Mouse (Mus musculus) heart, embryonic 13.5 days (tissue): ENCODE data around the gene Map1s. TPM values are rescaled to one million over a fixed set of nuclear protein-coding genes. Genes with fewer than 3 reads are reported as not detected.
A peak's percentile ranks its signal among the peaks of the same experiment; 100 is the strongest.
"Not testable (repeated sequence)": the region's sequence is repeated elsewhere in the genome, so short reads cannot be mapped to it uniquely, and the experiment has no call there.

ENCODE experiments used
- ATAC-seq: fragments of 200-750 bp; cut with Nextera tagmentation; 2 replicates; pipeline ENCODE4 v1.8.0; 2017; ENCODE audit warnings: moderate TSS enrichment; ENCODE audit not compliant: insufficient number of reproducible peaks, low FRiP score, low TSS enrichment; ENCODE audit errors: extremely low read depth
- H3K27ac ChIP-seq: fragments of 300-500 bp; sonication (generic); replicated peaks from 2 replicates; pipeline ENCODE4 v1.5.1; 2015; ENCODE audit warnings: moderate library complexity, mild to moderate bottlenecking, inconsistent platforms
- H3K27me3 ChIP-seq: fragments of 300-500 bp; sonication (generic); replicated peaks from 2 replicates; pipeline ENCODE4 v1.6.1; 2015; ENCODE audit warnings: mild to moderate bottlenecking, inconsistent platforms
- H3K36me3 ChIP-seq: fragments of 300-500 bp; sonication (generic); 2 replicates; pipeline ENCODE4 v1.6.1; 2015; ENCODE audit warnings: mild to moderate bottlenecking, inconsistent platforms
- H3K4me1 ChIP-seq: fragments of 300-500 bp; sonication (generic); 2 replicates; pipeline ENCODE4 v1.6.1; 2015; ENCODE audit warnings: inconsistent platforms
- H3K4me2 ChIP-seq: fragments of 300-500 bp; sonication (generic); 2 replicates; pipeline ENCODE4 v1.6.1; 2015; ENCODE audit warnings: inconsistent platforms, mild to moderate bottlenecking, moderate library complexity
- H3K4me3 ChIP-seq: fragments of 300-500 bp; sonication (generic); 2 replicates; pipeline ENCODE4 v1.5.1; 2015; ENCODE audit warnings: moderate library complexity, mild to moderate bottlenecking, inconsistent platforms
- H3K9ac ChIP-seq: fragments of 300-500 bp; sonication (generic); 2 replicates; pipeline ENCODE4 v1.6.1; 2015; ENCODE audit warnings: inconsistent platforms, mild to moderate bottlenecking, moderate library complexity
- H3K9me3 ChIP-seq: fragments of 300-500 bp; sonication (generic); 2 replicates; pipeline ENCODE4 v1.6.1; 2016; ENCODE audit warnings: inconsistent platforms
- WGBS: fragments of 180-500 bp; shearing (Covaris S2); methylation state at CpG from one replicate; pipeline ENCODE4 v1.1.7; 2015; ENCODE audit warnings: mixed read lengths; 5-methylcytosine and 5-hydroxymethylcytosine counted together
- polyA plus RNA-seq: library from polyadenylated mRNA; unstranded; fragments of >200 nt; fragmentation: Nextera tagmentation; extraction: Ambion mirVana; gene quantifications from 2 replicates; pipeline ENCODE4 v1.2.1, GENCODE M21; 2015

Gene Map1s
- polyA plus RNA-seq, 1 experiment from 2014 or later = 35.0 TPM

DNA sequence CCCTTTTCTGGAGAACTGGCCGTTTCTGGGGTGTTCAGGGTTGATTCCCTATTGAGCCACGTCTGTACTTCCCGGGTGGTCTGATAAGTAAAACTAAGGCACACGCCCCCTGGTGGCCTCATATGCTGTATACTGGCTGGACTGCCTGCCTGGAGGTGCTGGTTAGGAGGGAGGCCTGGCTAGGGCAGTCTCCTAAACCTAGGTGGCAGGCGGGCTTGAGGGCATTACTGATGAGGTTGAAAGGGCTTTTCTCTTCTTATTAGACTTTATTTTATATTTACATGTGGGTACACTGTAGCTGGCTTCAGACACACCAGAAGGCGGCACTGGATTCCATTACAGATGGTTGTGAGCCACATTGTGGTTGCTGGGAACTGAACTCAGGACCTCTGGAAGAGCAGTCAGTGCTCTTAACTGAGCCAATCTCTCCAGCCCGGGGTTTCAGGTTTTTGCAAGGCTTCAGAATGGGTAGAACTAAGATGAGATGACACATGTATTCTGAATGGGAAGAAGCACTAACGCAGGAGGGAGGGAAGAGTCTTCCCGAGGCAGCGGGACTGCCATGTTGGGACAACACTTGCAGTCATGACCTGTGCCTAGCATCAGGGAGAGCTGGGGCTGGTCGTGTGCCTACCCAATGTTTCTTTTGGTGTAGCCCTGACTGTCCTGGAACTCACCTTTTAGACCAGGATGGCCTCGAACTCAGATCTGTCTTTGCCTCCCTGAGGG is 11.9 kb upstream of the Map1s start:
- H3K4me2 ChIP-seq = no peak overlapping the region
- peaks cover 25% of the 10 kb centered on the region for H3K36me3 ChIP-seq
- ATAC-seq = no peak
- no peak overlapping the region for H3K4me3 ChIP-seq
- no peak overlapping the region for H3K9ac ChIP-seq
- H3K27me3 ChIP-seq = peaks cover 59% of the 10 kb centered on the region
- H3K27ac ChIP-seq = no peak overlapping the region
- 0 out of 2 replicates have a peak, but pooled peaks cover 3% of the 10 kb centered on the region for H3K9me3 ChIP-seq
- peaks cover 29% of the 10 kb centered on the region for H3K4me1 ChIP-seq
- 30% methylated on average over 12 of the region's 12 CpGs for WGBS

DNA sequence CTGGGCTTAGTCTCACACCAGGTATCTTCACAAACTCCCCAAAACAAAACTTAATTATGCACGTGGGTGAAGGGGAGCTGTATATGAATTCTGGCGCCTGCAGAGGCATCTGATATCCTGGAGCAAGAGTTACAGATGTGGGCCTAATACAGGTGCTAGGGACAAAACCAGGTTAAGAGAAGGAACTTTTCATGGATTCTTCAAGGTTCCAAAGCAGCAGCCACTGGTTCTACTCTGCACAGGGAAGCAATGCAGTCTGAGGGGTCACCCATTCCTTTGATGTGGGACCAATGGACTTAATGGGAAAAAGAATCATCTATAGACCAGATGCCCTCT is 11.4 kb upstream of the Map1s start:
- WGBS = 55% methylated on average over 2 of the region's 2 CpGs
- Histone ChIP-seq H3K27ac (no peak overlapping the region), H3K36me3 (peaks cover 25% of the 10 kb centered on the region), H3K9ac (no peak overlapping the region), H3K4me2 (no peak overlapping the region), H3K4me1 (peaks cover 29% of the 10 kb centered on the region), H3K4me3 (no peak overlapping the region), H3K27me3 (peaks cover 54% of the 10 kb centered on the region), H3K9me3 (0 out of 2 replicates have a peak, but pooled peaks cover 3% of the 10 kb centered on the region)
- no peak for ATAC-seq

DNA sequence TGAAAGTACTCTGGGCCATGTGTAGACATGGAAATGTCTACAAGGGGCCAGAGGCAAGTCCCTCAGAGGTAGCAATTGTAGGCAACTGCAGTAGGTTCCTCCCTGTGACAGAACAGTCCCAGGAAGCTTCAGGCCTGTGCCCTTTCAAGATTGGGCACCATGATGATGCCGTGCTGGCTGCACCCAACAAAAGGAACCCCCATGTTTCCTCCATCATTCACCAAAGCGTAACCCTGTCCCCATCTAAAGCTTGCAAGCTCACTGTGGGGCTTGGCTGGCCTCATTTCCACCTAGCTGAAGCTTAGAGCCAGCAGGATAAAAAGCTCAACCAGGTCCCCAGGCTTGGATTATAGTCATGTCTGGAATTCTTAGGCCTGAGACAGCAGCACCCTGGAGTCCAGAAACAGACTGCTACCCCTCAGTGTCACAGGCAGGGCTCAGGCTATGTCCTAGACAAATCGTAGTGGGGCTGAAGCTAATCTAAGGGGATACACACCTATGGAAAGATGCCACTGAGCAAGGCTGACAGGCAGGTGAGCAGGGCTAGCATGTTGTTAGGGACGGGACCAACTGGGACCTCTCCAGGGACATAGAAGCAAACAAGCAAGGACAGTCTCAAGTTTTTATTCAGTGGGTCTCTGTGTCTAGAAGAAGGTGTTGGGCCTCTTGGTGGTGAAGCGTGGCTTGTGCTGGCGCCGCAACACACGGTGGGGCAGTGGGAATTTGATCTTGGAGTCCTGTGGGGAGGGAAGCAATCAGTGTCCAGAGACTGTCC is 10.8 kb upstream of the Map1s start:
- ATAC-seq = no peak
- H3K9ac ChIP-seq = peak overlapping the region; percentile 9; the same call in 1 of the 2 replicates
- WGBS = 88% methylated on average over 8 of the region's 8 CpGs
- peaks cover 29% of the 10 kb centered on the region for H3K4me1 ChIP-seq
- no peak overlapping the region for H3K4me3 ChIP-seq
- H3K4me2 ChIP-seq = no peak overlapping the region
- H3K27me3 ChIP-seq = peaks cover 50% of the 10 kb centered on the region
- peaks cover 25% of the 10 kb centered on the region for H3K36me3 ChIP-seq
- H3K9me3 ChIP-seq = 0 out of 2 replicates have a peak, but pooled peaks cover 3% of the 10 kb centered on the region
- no peak overlapping the region for H3K27ac ChIP-seq

DNA sequence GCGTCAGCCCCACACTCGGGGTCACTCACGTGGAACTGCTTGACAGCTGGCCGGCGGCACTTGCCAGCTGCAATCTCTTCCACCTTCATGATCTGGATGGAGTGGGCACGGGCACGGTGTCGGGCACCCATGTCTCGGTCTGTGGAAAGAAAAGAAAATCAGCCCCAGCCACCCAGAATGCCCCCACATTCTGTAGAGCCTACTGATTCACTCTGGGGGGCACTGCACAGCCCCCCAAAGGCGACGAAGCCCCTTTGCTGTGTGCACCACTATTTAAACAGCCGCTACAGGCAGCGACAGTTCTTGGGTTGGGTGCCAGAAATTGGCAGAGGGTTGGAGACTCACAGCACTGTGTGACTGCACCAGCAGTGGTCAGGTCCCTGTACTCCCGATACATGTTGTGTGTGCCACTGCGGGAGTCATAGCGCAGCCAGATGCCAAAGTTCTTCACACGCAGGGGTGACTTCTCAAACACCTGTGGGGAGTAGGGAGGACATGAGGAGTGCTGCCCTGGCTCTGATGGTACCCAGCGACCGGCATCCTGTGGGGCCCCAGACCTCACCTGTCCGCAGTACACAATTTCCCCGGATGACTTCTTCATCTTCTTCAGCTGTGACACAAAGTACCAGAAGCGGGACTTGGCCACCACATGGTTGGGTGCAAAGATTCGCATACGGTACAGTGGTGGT is 10.0 kb upstream of the Map1s start:
- ATAC-seq = not testable (repeated sequence)
- H3K36me3 ChIP-seq = peaks cover 25% of the 10 kb centered on the region

DNA sequence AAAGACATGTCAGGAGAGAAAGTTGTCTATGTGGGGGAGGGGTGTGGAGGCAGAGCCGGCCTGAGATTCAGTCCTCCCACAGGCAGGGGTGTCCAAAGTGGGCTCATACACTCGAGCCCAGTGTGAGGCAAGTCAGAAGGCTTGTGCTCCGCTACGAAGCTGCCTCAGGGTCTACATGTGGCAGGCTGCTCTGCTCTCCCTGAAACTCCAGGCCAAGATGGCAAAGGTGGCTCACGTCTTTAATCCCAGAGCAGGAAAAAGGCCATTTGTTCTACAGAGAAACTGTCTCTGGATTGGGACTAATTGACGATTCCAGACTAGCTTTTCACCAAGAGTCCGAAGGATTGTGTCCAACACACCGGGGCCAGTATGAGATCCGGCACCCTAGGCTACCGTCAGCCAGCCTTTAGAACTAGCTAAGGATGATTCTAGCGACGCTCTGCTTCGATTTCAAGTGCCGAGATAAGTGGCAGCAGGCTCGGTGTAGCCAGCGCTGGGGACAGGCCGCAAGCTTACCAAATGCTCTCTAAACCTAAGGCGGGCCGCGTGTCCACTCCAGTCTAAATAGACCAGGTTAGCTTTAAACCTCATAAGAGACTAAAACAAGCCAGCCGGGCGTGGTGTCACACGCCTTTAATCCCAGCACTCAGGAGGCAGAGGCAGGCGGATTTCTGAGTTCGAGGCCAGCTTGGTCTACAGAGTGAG is 9.3 kb upstream of the Map1s start:
- H3K27ac ChIP-seq = peak overlapping the region; percentile 68
- 1% methylated on average over 25 of the region's 25 CpGs for WGBS
- H3K4me2 ChIP-seq = peak overlapping the region; percentile 97

More for the DNA sequence above, 10.0 kb upstream of the Map1s start:
- H3K9ac ChIP-seq = peak overlapping the region; percentile 97
- H3K9me3 ChIP-seq, H3K27ac ChIP-seq: not testable (repeated sequence)
- WGBS = 83% methylated on average over 24 of the region's 24 CpGs
- H3K4me2 ChIP-seq = peak overlapping the region; percentile 97
- peaks cover 42% of the 10 kb centered on the region for H3K27me3 ChIP-seq
- H3K4me3 ChIP-seq = peak overlapping the region; percentile 87
- peaks cover 29% of the 10 kb centered on the region for H3K4me1 ChIP-seq

DNA sequence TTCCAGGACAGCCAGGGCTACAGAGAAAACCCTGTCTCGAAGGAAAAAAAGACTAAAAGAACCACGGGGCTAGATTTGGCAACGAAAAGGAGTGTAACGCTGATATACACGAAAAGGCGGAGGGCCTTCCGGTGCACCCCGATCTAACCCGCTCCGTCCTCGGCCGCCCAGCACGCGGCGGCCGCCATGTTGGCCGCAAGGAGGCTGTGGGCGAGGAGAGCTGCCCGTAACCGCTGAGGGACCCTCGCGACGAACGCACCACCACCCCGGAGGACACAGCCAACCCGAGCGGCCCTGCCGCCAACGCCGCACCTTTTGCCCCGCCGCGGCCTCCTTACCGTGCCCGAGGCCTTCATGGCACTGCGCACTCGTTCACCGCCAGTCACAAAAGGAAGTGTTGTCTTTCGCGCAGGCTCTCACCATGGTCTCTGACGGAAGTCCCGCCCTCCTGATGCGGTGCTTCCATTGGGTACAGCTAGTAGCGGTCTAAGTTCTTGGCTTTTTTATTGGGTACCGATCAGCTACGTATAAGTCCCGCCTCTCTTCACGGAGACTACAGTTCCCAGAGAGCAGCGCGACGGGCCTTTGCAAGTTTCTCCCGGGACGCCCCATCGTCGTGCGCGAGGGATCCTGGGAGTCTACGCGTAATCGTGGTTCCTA is 8.6 kb upstream of the Map1s start, which contains the start of gene Rpl18a:
TSS of gene Rpl18a (minus strand) at position 392 of the 660 bp plus-strand sequence.
- peaks cover 25% of the 10 kb centered on the region for H3K36me3 ChIP-seq
- H3K4me1 ChIP-seq = peaks cover 25% of the 10 kb centered on the region
- peak within 1 kb of the TSS; percentile 97 for H3K9ac ChIP-seq
- under 1% methylated on average over 60 of the region's 60 CpGs for WGBS
- ATAC-seq = peak; percentile 99
- peaks cover 31% of the 10 kb centered on the region for H3K27me3 ChIP-seq
- peak within 1 kb of the TSS; percentile 87 for H3K4me3 ChIP-seq
- peak within 1 kb of the TSS; percentile 86 for H3K27ac ChIP-seq
- H3K9me3 ChIP-seq = no peaks in the 10 kb centered on the region
- H3K4me2 ChIP-seq = peak within 1 kb of the TSS; percentile 97

More for the DNA sequence above, 9.3 kb upstream of the Map1s start:
- Histone ChIP-seq H3K27me3 (peaks cover 34% of the 10 kb centered on the region), H3K4me1 (peaks cover 29% of the 10 kb centered on the region), H3K9ac (peak overlapping the region; percentile 97), H3K9me3 (no peaks in the 10 kb centered on the region), H3K4me3 (peak overlapping the region; percentile 87), H3K36me3 (peaks cover 25% of the 10 kb centered on the region)
- no peak for ATAC-seq

DNA sequence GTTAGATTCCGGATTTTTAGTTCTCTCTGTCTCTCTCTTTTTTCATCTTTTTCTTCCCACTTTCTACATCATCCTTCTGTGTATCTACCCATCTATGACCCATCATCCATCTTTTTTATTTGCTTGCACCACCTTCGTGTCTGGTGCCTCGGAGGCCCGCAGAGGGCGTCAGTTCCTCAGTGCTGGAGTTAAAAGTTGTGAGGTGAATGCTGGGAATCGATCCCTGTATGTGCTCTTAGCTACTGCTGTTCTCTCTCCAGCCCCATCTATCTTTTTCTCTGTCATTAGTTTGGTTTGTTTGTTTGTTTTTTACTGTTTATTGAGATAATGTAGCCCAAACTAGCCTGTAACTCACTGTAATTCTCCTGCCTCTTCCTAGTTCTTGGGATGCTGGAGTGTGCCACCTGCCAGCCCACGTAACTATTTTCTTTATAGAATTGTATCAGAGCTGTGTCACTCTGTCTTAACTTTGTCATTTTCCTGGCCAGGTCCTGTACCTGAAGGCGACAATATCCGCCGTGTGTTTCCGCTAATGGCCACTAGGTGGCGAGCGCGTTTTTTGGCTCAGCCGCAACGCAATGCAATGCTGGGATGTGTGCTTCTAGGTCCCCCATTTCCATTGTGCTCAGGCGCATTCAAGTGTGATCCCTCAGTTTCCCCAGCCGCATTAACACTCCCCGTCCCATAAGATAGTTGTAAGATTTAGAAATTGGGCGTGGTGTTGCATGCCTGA is 7.9 kb upstream of the Map1s start:
- under 1% methylated on average over 20 of the region's 20 CpGs for WGBS
- ATAC-seq = 0 out of 2 replicates have a peak, but pooled peaks have one; percentile 3
- H3K36me3 ChIP-seq = peaks cover 25% of the 10 kb centered on the region
- H3K27ac ChIP-seq = peak overlapping the region; percentile 86
- peak overlapping the region; percentile 84 for H3K4me2 ChIP-seq
- H3K9me3 ChIP-seq = no peaks in the 10 kb centered on the region
- peaks cover 31% of the 10 kb centered on the region for H3K27me3 ChIP-seq
- peak overlapping the region; percentile 87 for H3K4me3 ChIP-seq
- peaks cover 18% of the 10 kb centered on the region for H3K4me1 ChIP-seq
- peak overlapping the region; percentile 89 for H3K9ac ChIP-seq

DNA sequence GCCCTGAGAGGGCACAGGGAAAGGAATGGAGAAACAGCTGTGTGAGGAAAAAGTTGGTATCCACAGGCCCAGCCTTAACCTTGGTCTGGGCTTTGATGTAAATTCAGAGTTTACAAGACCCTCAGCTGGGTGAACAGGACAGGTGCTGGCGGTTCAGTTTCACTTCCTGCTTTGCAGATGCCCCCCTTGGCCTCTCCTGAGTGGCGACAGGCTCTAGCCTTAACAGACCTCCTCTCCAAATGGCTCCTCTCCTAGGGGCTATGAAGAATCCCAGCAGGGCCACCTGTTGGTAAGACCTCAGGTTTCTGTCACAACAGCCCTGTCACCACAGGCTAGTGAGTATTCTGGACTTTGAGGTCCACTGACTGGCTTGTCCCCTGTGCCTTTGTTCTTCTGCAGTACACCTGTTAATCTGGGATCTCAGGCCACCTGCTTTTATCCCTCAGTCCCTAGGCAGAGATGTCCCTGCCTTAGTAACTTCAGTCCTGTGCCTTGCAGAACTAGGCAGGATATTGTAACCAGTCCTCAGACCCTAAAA is 7.0 kb upstream of the Map1s start:
- no peak overlapping the region for H3K4me2 ChIP-seq
- H3K27me3 ChIP-seq = peaks cover 26% of the 10 kb centered on the region
- peaks cover 16% of the 10 kb centered on the region for H3K4me1 ChIP-seq
- no peak overlapping the region for H3K4me3 ChIP-seq
- H3K9ac ChIP-seq = peak overlapping the region; percentile 89
- H3K36me3 ChIP-seq = peaks cover 23% of the 10 kb centered on the region
- no peak for ATAC-seq
- no peak overlapping the region for H3K27ac ChIP-seq
- 36% methylated on average over 2 of the region's 2 CpGs for WGBS
- no peaks in the 10 kb centered on the region for H3K9me3 ChIP-seq

DNA sequence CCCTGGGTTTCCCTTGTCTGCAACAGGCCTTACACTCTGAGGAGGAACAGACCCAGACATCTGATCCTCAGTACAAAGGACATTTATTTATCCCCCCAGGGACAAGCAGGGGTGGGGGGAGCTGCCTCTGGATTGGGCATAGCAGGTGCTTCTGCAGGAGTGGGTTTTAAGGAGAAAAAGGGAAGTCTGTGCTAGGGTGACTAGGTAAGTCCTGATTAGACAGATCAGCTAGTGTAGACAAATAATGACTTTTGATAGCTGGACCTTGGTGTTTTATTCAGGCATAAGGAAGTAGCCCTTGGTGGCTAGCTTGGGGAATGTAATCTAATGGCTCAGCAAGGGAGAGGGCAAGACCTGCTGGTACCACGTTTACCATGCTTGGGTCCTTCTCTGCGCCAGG is 6.5 kb upstream of the Map1s start:
- WGBS = 70% methylated on average over 2 of the region's 2 CpGs
- Histone ChIP-seq H3K27ac (no peak overlapping the region), H3K4me2 (no peak overlapping the region), H3K27me3 (peaks cover 21% of the 10 kb centered on the region), H3K9me3 (no peaks in the 10 kb centered on the region), H3K4me3 (no peak overlapping the region), H3K4me1 (peaks cover 16% of the 10 kb centered on the region), H3K9ac (0 out of 2 replicates have a peak overlapping the region, but pooled peaks have one; percentile 89), H3K36me3 (peaks cover 18% of the 10 kb centered on the region)
- ATAC-seq = no peak
